Mouse (Mus musculus) forebrain, postnatal 0 days (tissue): ENCODE measurements around the gene Gm10260. TPM values are rescaled to one million over a fixed set of nuclear protein-coding genes. Genes with fewer than 3 reads are reported as not detected.

Experiments used
- ATAC-seq: fragments of 200-750 bp; cut with Nextera tagmentation; 2 replicates; pipeline ENCODE4 v1.8.0; 2017; ENCODE audit warnings: mild to moderate bottlenecking, moderate library complexity
- DNase-seq: peaks from one replicate; pipeline ENCODE4 v3.0.0-alpha.2; 2015
- H3K27ac ChIP-seq: fragments of 300-500 bp; sonication (generic); 2 replicates; pipeline ENCODE4 v1.5.1; 2014; ENCODE audit warnings: low read depth, mild to moderate bottlenecking, antibody characterized with exemption, low read length, moderate library complexity, mixed read lengths
- H3K27me3 ChIP-seq: fragments of 300-500 bp; sonication (generic); 2 replicates; pipeline ENCODE4 v1.6.1; 2014; ENCODE audit warnings: mild to moderate bottlenecking, low read length, mixed read lengths; ENCODE audit not compliant: insufficient read depth
- H3K36me3 ChIP-seq: fragments of 300-500 bp; sonication (generic); 2 replicates; pipeline ENCODE4 v1.6.1; 2014; ENCODE audit warnings: mild to moderate bottlenecking, moderate library complexity; ENCODE audit not compliant: insufficient read depth
- H3K4me1 ChIP-seq: fragments of 300-500 bp; sonication (generic); 2 replicates; pipeline ENCODE4 v1.6.1; 2014; ENCODE audit warnings: antibody characterized with exemption; ENCODE audit not compliant: insufficient read depth
- H3K4me2 ChIP-seq: fragments of 300-500 bp; sonication (generic); 2 replicates; pipeline ENCODE4 v1.6.1; 2014; ENCODE audit warnings: low read depth, mild to moderate bottlenecking, moderate library complexity
- H3K4me3 ChIP-seq: fragments of 300-500 bp; sonication (generic); 2 replicates; pipeline ENCODE4 v1.5.1; 2014; ENCODE audit warnings: low read depth, low read length, mixed read lengths
- H3K9ac ChIP-seq: fragments of 300-500 bp; sonication (generic); 2 replicates; pipeline ENCODE4 v1.6.1; 2014; ENCODE audit warnings: mild to moderate bottlenecking
- H3K9me3 ChIP-seq: fragments of 300-500 bp; sonication (generic); 2 replicates; pipeline ENCODE4 v1.6.1; 2016; ENCODE audit warnings: low read length
- CTCF ChIP-seq: sonication (generic); IDR thresholded peaks from 2 replicates; pipeline ENCODE4 v1.5.1; 2016; ENCODE audit warnings: antibody characterized with exemption, control low read depth, low read depth
- WGBS: fragments of 180-500 bp; shearing (Covaris S2); extraction: QIAGEN DNeasy Blood & Tissue Kit; methylation state at CpG from one replicate; pipeline ENCODE4 v1.1.7; 2014; 5-methylcytosine and 5-hydroxymethylcytosine counted together
- polyA plus RNA-seq: library from polyadenylated mRNA; unstranded; fragments of >200 nt; fragmentation: Nextera tagmentation; extraction: Ambion mirVana; gene quantifications from 2 replicates; pipeline ENCODE4 v1.2.1, GENCODE M21; 2015
- total RNA-seq: library from RNA; depleted of rRNA; stranded (reverse); fragments of >200 nt; gene quantifications from 2 replicates; pipeline ENCODE4 v1.2.3, GENCODE M21; 2014; rRNA removed

Gm10260 gene
- 6.3 and 11.4 TPM in 2 replicates for total RNA-seq
- 4.6 TPM in 2 replicates for polyA plus RNA-seq

GRCm38 (mm10) chr13:97760532-97760931 is at the start of gene Gm10260:
Gene Gm10260, minus strand, starts transcription at chr13:97760632.
- Histone ChIP-seq H3K4me2 (no peak within 1 kb of the TSS), H3K36me3 (no peaks in the 10 kb centered on the region), H3K4me1 (0 out of 2 replicates have a peak, but pooled peaks cover 3% of the 10 kb centered on the region), H3K27me3 (no peaks in the 10 kb centered on the region), H3K27ac (no peak within 1 kb of the TSS), H3K9me3 (no peaks in the 10 kb centered on the region), H3K9ac (no peak within 1 kb of the TSS), H3K4me3 (no peak within 1 kb of the TSS)
- TF ChIP-seq CTCF: no peak
- no peak for ATAC-seq
- no peak for DNase-seq
- 94% methylated on average over 10 of the region's 11 CpGs for WGBS

- H3K4me1 ChIP-seq: no peaks in the 10 kb centered on the region
- H3K9me3 ChIP-seq: no peaks in the 10 kb centered on the region
- no peak for DNase-seq
- ATAC-seq: no peak
- no peak overlapping the region for H3K9ac ChIP-seq
- no peak overlapping the region for H3K4me3 ChIP-seq
- no peaks in the 10 kb centered on the region for H3K36me3 ChIP-seq
- TF ChIP-seq CTCF: no peak
- 96% methylated on average over 4 of the region's 4 CpGs for WGBS
- H3K27ac ChIP-seq: no peak overlapping the region
- no peaks in the 10 kb centered on the region for H3K27me3 ChIP-seq
- H3K4me2 ChIP-seq: no peak overlapping the region
Measured at GRCm38 (mm10) chr13:97809828-97810227, 49.4 kb upstream of the Gm10260 start.

- Histone ChIP-seq H3K27me3 (no peaks in the 10 kb centered on the region), H3K27ac (no peak overlapping the region), H3K4me1 (0 out of 2 replicates have a peak, but pooled peaks cover 4% of the 10 kb centered on the region), H3K9ac (no peak overlapping the region), H3K4me3 (no peak overlapping the region), H3K4me2 (no peak overlapping the region), H3K9me3 (no peaks in the 10 kb centered on the region), H3K36me3 (no peaks in the 10 kb centered on the region)
- TF ChIP-seq CTCF: no peak
- WGBS: 90% methylated on average over 9 of the region's 9 CpGs
- ATAC-seq: no peak
- DNase-seq: no peak
Measured at GRCm38 (mm10) chr13:97805907-97806306, 45.5 kb upstream of the Gm10260 start.

GRCm38 (mm10) chr13:97802386-97802785 is 42.0 kb upstream of the Gm10260 start:
- H3K36me3 ChIP-seq: no peaks in the 10 kb centered on the region
- WGBS: 43% methylated on average over 4 of the region's 4 CpGs
- no peak overlapping the region for H3K27ac ChIP-seq
- H3K4me3 ChIP-seq: no peak overlapping the region
- no peaks in the 10 kb centered on the region for H3K9me3 ChIP-seq
- no peak overlapping the region for H3K4me2 ChIP-seq
- DNase-seq (no peak), ATAC-seq (no peak)
- 0 out of 2 replicates have a peak, but pooled peaks cover 4% of the 10 kb centered on the region for H3K4me1 ChIP-seq
- H3K27me3 ChIP-seq: no peaks in the 10 kb centered on the region
- no peak for TF ChIP-seq CTCF
- no peak overlapping the region for H3K9ac ChIP-seq

GRCm38 (mm10) chr13:97797462-97797861 is 37.0 kb upstream of the Gm10260 start:
- H3K27ac ChIP-seq: no peak overlapping the region
- no peak for DNase-seq
- H3K9me3 ChIP-seq: no peaks in the 10 kb centered on the region
- ATAC-seq: 0 out of 2 replicates have a peak, but pooled peaks have one; percentile 16
- TF ChIP-seq CTCF: no peak
- H3K4me1 ChIP-seq: no peaks in the 10 kb centered on the region
- H3K36me3 ChIP-seq: no peaks in the 10 kb centered on the region
- H3K27me3 ChIP-seq: no peaks in the 10 kb centered on the region
- no peak overlapping the region for H3K9ac ChIP-seq
- no peak overlapping the region for H3K4me2 ChIP-seq
- no peak overlapping the region for H3K4me3 ChIP-seq
- WGBS: 11% methylated on average over 5 of the region's 5 CpGs

GRCm38 (mm10) chr13:97794780-97795179 is 34.3 kb upstream of the Gm10260 start:
- 84% methylated on average over 1 of the region's 1 CpGs for WGBS
- TF ChIP-seq CTCF: no peak
- no peaks in the 10 kb centered on the region for H3K27me3 ChIP-seq

GRCm38 (mm10) chr13:97793932-97794331 is 33.5 kb upstream of the Gm10260 start:
- Histone ChIP-seq H3K9me3 (no peaks in the 10 kb centered on the region), H3K27me3 (no peaks in the 10 kb centered on the region), H3K9ac (no peak overlapping the region), H3K4me1 (no peaks in the 10 kb centered on the region), H3K36me3 (no peaks in the 10 kb centered on the region), H3K4me3 (no peak overlapping the region), H3K4me2 (no peak overlapping the region), H3K27ac (no peak overlapping the region)
- no peak for ATAC-seq
- no peak for TF ChIP-seq CTCF
- no peak for DNase-seq
- WGBS: 80% methylated on average over 1 of the region's 1 CpGs

More at GRCm38 (mm10) chr13:97794780-97795179, 34.3 kb upstream of the Gm10260 start:
- ATAC-seq (no peak), DNase-seq (no peak)
- H3K4me3 ChIP-seq: no peak overlapping the region
- H3K9me3 ChIP-seq: no peaks in the 10 kb centered on the region
- H3K4me1 ChIP-seq: no peaks in the 10 kb centered on the region
- no peak overlapping the region for H3K27ac ChIP-seq
- H3K4me2 ChIP-seq: no peak overlapping the region
- H3K9ac ChIP-seq: no peak overlapping the region
- H3K36me3 ChIP-seq: no peaks in the 10 kb centered on the region

GRCm38 (mm10) chr13:97791664-97792063 is 31.2 kb upstream of the Gm10260 start:
- Histone ChIP-seq H3K36me3 (no peaks in the 10 kb centered on the region), H3K27me3 (no peaks in the 10 kb centered on the region), H3K4me3 (no peak overlapping the region), H3K9ac (no peak overlapping the region), H3K4me2 (no peak overlapping the region), H3K4me1 (no peaks in the 10 kb centered on the region), H3K9me3 (no peaks in the 10 kb centered on the region), H3K27ac (0 out of 2 replicates have a peak overlapping the region, but pooled peaks have one; percentile 21)
- TF ChIP-seq CTCF: no peak
- 61% methylated on average over 6 of the region's 6 CpGs for WGBS
- ATAC-seq (no peak), DNase-seq (no peak)
